Mouse (Mus musculus): ENCODE data around the gene Pard3b. TPM values are rescaled to one million over a fixed set of nuclear protein-coding genes. Genes with fewer than 3 reads are reported as not detected.

Pard3b gene
- polyA plus RNA-seq, 1 experiment from 2014 or later, result 7.2 TPM

GRCm38 (mm10) chr1:62521368-62521767 is 882.7 kb downstream of the Pard3b start:
- H3K4me1 ChIP-seq, result peaks cover 9% of the 10 kb centered on the region; the same call in 1 of the 2 replicates

GRCm38 (mm10) chr1:62522761-62523160 is 884.1 kb downstream of the Pard3b start:
- peaks cover 9% of the 10 kb centered on the region; the same call in 1 of the 2 replicates for H3K4me1 ChIP-seq
- no peaks in the 10 kb centered on the region for H3K9me3 ChIP-seq
- DNase-seq (ENCODE audit: extremely low spot score, low spot score), result no peak
- no peak overlapping the region for H3K27ac ChIP-seq
- no peaks in the 10 kb centered on the region for H3K27me3 ChIP-seq (ENCODE audit: poor library complexity, severe bottlenecking)
- no peak overlapping the region for H3K4me3 ChIP-seq
- H3K36me3 ChIP-seq (replicated peaks), result no peaks in the 10 kb centered on the region
- 74% methylated on average over 2 of the region's 2 CpGs for WGBS

More at GRCm38 (mm10) chr1:62521368-62521767, 882.7 kb downstream of the Pard3b start:
- no peak overlapping the region for H3K27ac ChIP-seq
- no peaks in the 10 kb centered on the region for H3K27me3 ChIP-seq (ENCODE audit: poor library complexity, severe bottlenecking)
- no peak for DNase-seq (ENCODE audit: extremely low spot score, low spot score)
- H3K4me3 ChIP-seq, result no peak overlapping the region
- H3K9me3 ChIP-seq, result no peaks in the 10 kb centered on the region
- WGBS, result 94% methylated on average over 7 of the region's 7 CpGs
- H3K36me3 ChIP-seq (replicated peaks), result no peaks in the 10 kb centered on the region

GRCm38 (mm10) chr1:62527788-62528187 is 889.2 kb downstream of the Pard3b start:
- Histone ChIP-seq H3K4me3 (no peak overlapping the region), H3K27ac (no peak overlapping the region), H3K36me3 (replicated peaks) (no peaks in the 10 kb centered on the region), H3K4me1 (no peaks in the 10 kb centered on the region), H3K9me3 (no peaks in the 10 kb centered on the region), H3K27me3 (ENCODE audit: poor library complexity, severe bottlenecking) (no peaks in the 10 kb centered on the region)
- DNase-seq (ENCODE audit: extremely low spot score, low spot score), result no peak
- 76% methylated on average over 7 of the region's 7 CpGs for WGBS

GRCm38 (mm10) chr1:62529941-62530340 is 891.3 kb downstream of the Pard3b start:
- no peaks in the 10 kb centered on the region for H3K36me3 ChIP-seq (replicated peaks)
- H3K4me3 ChIP-seq, result no peak overlapping the region
- H3K9me3 ChIP-seq, result no peaks in the 10 kb centered on the region
- no peak for DNase-seq (ENCODE audit: extremely low spot score, low spot score)
- H3K27ac ChIP-seq, result no peak overlapping the region
- WGBS, result 88% methylated on average over 8 of the region's 8 CpGs
- no peaks in the 10 kb centered on the region for H3K4me1 ChIP-seq
- no peaks in the 10 kb centered on the region for H3K27me3 ChIP-seq (ENCODE audit: poor library complexity, severe bottlenecking)

- Histone ChIP-seq H3K4me3 (no peak overlapping the region), H3K36me3 (replicated peaks) (no peaks in the 10 kb centered on the region), H3K9me3 (no peaks in the 10 kb centered on the region), H3K4me1 (no peaks in the 10 kb centered on the region), H3K27me3 (ENCODE audit: poor library complexity, severe bottlenecking) (no peaks in the 10 kb centered on the region), H3K27ac (no peak overlapping the region)
- 92% methylated on average over 10 of the region's 10 CpGs for WGBS
- DNase-seq (ENCODE audit: extremely low spot score, low spot score), result no peak
Measured at GRCm38 (mm10) chr1:62532426-62533126, 894.0 kb downstream of the Pard3b start.

GRCm38 (mm10) chr1:62548953-62549352 is 910.3 kb downstream of the Pard3b start:
- WGBS, result 94% methylated on average over 4 of the region's 4 CpGs
- Histone ChIP-seq H3K27me3 (ENCODE audit: poor library complexity, severe bottlenecking) (no peaks in the 10 kb centered on the region), H3K4me3 (no peak overlapping the region), H3K27ac (no peak overlapping the region), H3K9me3 (no peaks in the 10 kb centered on the region), H3K4me1 (peaks cover 16% of the 10 kb centered on the region), H3K36me3 (replicated peaks) (no peaks in the 10 kb centered on the region)
- DNase-seq (ENCODE audit: extremely low spot score, low spot score), result no peak

GRCm38 (mm10) chr1:62550546-62550945 is 911.9 kb downstream of the Pard3b start:
- no peak overlapping the region for H3K27ac ChIP-seq
- no peak for DNase-seq (ENCODE audit: extremely low spot score, low spot score)
- H3K27me3 ChIP-seq (ENCODE audit: poor library complexity, severe bottlenecking), result no peaks in the 10 kb centered on the region
- peaks cover 16% of the 10 kb centered on the region for H3K4me1 ChIP-seq
- WGBS, result 64% methylated on average over 2 of the region's 2 CpGs
- no peaks in the 10 kb centered on the region for H3K36me3 ChIP-seq (replicated peaks)
- H3K4me3 ChIP-seq, result no peak overlapping the region
- no peaks in the 10 kb centered on the region for H3K9me3 ChIP-seq

GRCm38 (mm10) chr1:62551516-62551915 is 912.9 kb downstream of the Pard3b start:
- no peak for DNase-seq (ENCODE audit: extremely low spot score, low spot score)
- H3K36me3 ChIP-seq (replicated peaks), result no peaks in the 10 kb centered on the region
- no peak overlapping the region for H3K27ac ChIP-seq
- H3K4me1 ChIP-seq, result peaks cover 16% of the 10 kb centered on the region
- H3K4me3 ChIP-seq, result no peak overlapping the region
- WGBS, result 89% methylated on average over 6 of the region's 6 CpGs
- H3K9me3 ChIP-seq, result no peaks in the 10 kb centered on the region
- H3K27me3 ChIP-seq (ENCODE audit: poor library complexity, severe bottlenecking), result no peaks in the 10 kb centered on the region

- 0 out of 2 replicates have a peak, but pooled peaks cover 4% of the 10 kb centered on the region for H3K4me1 ChIP-seq
- DNase-seq (ENCODE audit: extremely low spot score, low spot score), result no peak
- no peak overlapping the region for H3K27ac ChIP-seq
- no peaks in the 10 kb centered on the region for H3K36me3 ChIP-seq (replicated peaks)
- WGBS, result 58% methylated on average over 1 of the region's 1 CpGs
- no peak overlapping the region for H3K4me3 ChIP-seq
- no peaks in the 10 kb centered on the region for H3K9me3 ChIP-seq
- no peaks in the 10 kb centered on the region for H3K27me3 ChIP-seq (ENCODE audit: poor library complexity, severe bottlenecking)
Measured at GRCm38 (mm10) chr1:62555838-62556237, 917.2 kb downstream of the Pard3b start.

GRCm38 (mm10) chr1:62562987-62563386 is 924.4 kb downstream of the Pard3b start:
- Histone ChIP-seq H3K9me3 (no peaks in the 10 kb centered on the region), H3K4me1 (peaks cover 28% of the 10 kb centered on the region), H3K4me3 (no peak overlapping the region), H3K27me3 (ENCODE audit: poor library complexity, severe bottlenecking) (peaks cover 13% of the 10 kb centered on the region), H3K36me3 (replicated peaks) (no peaks in the 10 kb centered on the region), H3K27ac (no peak overlapping the region)
- 65% methylated on average over 7 of the region's 7 CpGs for WGBS
- no peak for DNase-seq (ENCODE audit: extremely low spot score, low spot score)

GRCm38 (mm10) chr1:62564245-62565119 is 925.9 kb downstream of the Pard3b start:
- 23% methylated on average over 13 of the region's 13 CpGs for WGBS
- Histone ChIP-seq H3K4me1 (peaks cover 28% of the 10 kb centered on the region), H3K27me3 (ENCODE audit: poor library complexity, severe bottlenecking) (peaks cover 13% of the 10 kb centered on the region), H3K9me3 (no peaks in the 10 kb centered on the region), H3K4me3 (peak overlapping the region; percentile 5; the same call in 1 of the 2 replicates), H3K27ac (no peak overlapping the region), H3K36me3 (replicated peaks) (no peaks in the 10 kb centered on the region)
- DNase-seq (ENCODE audit: extremely low spot score, low spot score), result no peak

GRCm38 (mm10) chr1:62565120-62565809 is 926.6 kb downstream of the Pard3b start:
- Histone ChIP-seq H3K27me3 (ENCODE audit: poor library complexity, severe bottlenecking) (peaks cover 13% of the 10 kb centered on the region), H3K9me3 (no peaks in the 10 kb centered on the region), H3K27ac (no peak overlapping the region), H3K4me3 (no peak overlapping the region), H3K4me1 (peaks cover 28% of the 10 kb centered on the region), H3K36me3 (replicated peaks) (no peaks in the 10 kb centered on the region)
- DNase-seq (ENCODE audit: extremely low spot score, low spot score), result no peak
- 85% methylated on average over 9 of the region's 9 CpGs for WGBS
